Mouse (Mus musculus) hindbrain, embryonic 14.5 days (tissue): ENCODE measurements around the gene St6galnac4. TPM values are rescaled to one million over a fixed set of nuclear protein-coding genes. Genes with fewer than 3 reads are reported as not detected.

Experiments used
- ATAC-seq: fragments of 200-750 bp; cut with Nextera tagmentation; 2 replicates; pipeline ENCODE4 v1.8.0; 2017; ENCODE audit warnings: moderate number of reproducible peaks, mild to moderate bottlenecking, moderate TSS enrichment, moderate library complexity; ENCODE audit not compliant: low FRiP score
- DNase-seq: peaks from one replicate; pipeline ENCODE4 v3.0.0-alpha.2; 2015; ENCODE audit warnings: low spot score
- H3K27ac ChIP-seq: fragments of 300-500 bp; sonication (generic); 2 replicates; pipeline ENCODE4 v1.5.1; 2014; ENCODE audit warnings: mild to moderate bottlenecking, moderate library complexity
- H3K27me3 ChIP-seq: fragments of 300-500 bp; sonication (generic); 2 replicates; pipeline ENCODE4 v1.6.1; 2014; ENCODE audit warnings: mild to moderate bottlenecking, low read length, mixed read lengths; ENCODE audit not compliant: control insufficient read depth, insufficient read depth
- H3K36me3 ChIP-seq: fragments of 300-500 bp; sonication (generic); replicated peaks from 2 replicates; pipeline ENCODE4 v1.6.1; 2014; ENCODE audit not compliant: control insufficient read depth, insufficient read depth
- H3K4me1 ChIP-seq: fragments of 300-500 bp; sonication (generic); replicated peaks from 2 replicates; pipeline ENCODE4 v1.6.1; 2014; ENCODE audit warnings: antibody characterized with exemption, low read length, mixed read lengths; ENCODE audit not compliant: control insufficient read depth, insufficient read depth
- H3K4me2 ChIP-seq: fragments of 300-500 bp; sonication (generic); replicated peaks from 2 replicates; pipeline ENCODE4 v1.6.1; 2014; ENCODE audit warnings: mild to moderate bottlenecking, moderate library complexity
- H3K4me3 ChIP-seq: fragments of 300-500 bp; sonication (generic); replicated peaks from 2 replicates; pipeline ENCODE4 v1.5.1; 2014; ENCODE audit warnings: mild to moderate bottlenecking, low read length
- H3K9ac ChIP-seq: fragments of 300-500 bp; sonication (generic); 2 replicates; pipeline ENCODE4 v1.6.1; 2014
- H3K9me3 ChIP-seq: fragments of 300-500 bp; sonication (generic); 2 replicates; pipeline ENCODE4 v1.6.1; 2016; ENCODE audit warnings: low read length; ENCODE audit not compliant: control insufficient read depth
- WGBS: fragments of 180-500 bp; shearing (Covaris S2); extraction: QIAGEN DNeasy Blood & Tissue Kit; methylation state at CpG from one replicate; pipeline ENCODE4 v1.1.7; 2014; 5-methylcytosine and 5-hydroxymethylcytosine counted together
- polyA plus RNA-seq: library from polyadenylated mRNA; unstranded; fragments of >200 nt; fragmentation: Nextera tagmentation; extraction: Ambion mirVana; gene quantifications from 2 replicates; pipeline ENCODE4 v1.2.1, GENCODE M21; 2014

St6galnac4 gene
- polyA plus RNA-seq, 1 experiment from 2014 or later: 32.3 TPM

DNA sequence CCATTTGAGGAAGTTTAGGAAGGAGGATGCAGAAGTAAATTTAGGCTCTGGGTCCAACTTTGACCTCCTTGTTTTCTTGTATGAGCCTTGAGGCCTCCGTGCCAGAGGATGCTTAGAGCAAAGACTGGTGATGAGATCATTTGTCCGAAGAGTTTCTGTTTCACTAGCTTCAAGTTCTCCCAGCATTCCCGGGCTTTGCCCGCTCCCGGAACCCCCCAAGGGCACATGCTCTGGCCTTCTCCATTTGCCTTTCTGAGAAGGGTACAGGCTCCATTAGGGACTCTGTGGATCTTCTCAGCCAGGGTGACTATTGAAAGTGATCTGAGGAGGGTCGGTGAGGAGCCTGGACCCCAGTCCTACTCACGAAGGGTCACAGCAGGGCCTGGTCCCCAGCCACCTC, 60.5 kb downstream of the St6galnac4 start:
- peak overlapping the region; percentile 25; the same call in 1 of the 2 replicates for H3K4me2 ChIP-seq
- no peak for ATAC-seq
- 91% methylated on average over 7 of the region's 7 CpGs for WGBS
- H3K9me3 ChIP-seq: no peaks in the 10 kb centered on the region
- H3K4me3 ChIP-seq: peak overlapping the region; percentile 26
- no peak for DNase-seq
- H3K36me3 ChIP-seq: no peaks in the 10 kb centered on the region
- no peak overlapping the region; the same call in 1 of the 2 replicates for H3K27ac ChIP-seq
- no peaks in the 10 kb centered on the region for H3K4me1 ChIP-seq
- H3K9ac ChIP-seq: no peak overlapping the region
- no peaks in the 10 kb centered on the region for H3K27me3 ChIP-seq

Other genes with a start within 250 kb of the St6galnac4 start
- 47.5 and 49.1 TPM in 2 replicates for gene Ciz1, start 234.8 kb upstream of the St6galnac4 start, polyA plus RNA-seq
- gene Dnm1, start 233.8 kb upstream of the St6galnac4 start, polyA plus RNA-seq: 123 and 132 TPM in 2 replicates
- gene 1110008P14Rik, start 205.2 kb upstream of the St6galnac4 start, polyA plus RNA-seq: 170 and 175 TPM in 2 replicates
- gene Lcn2, start 198.8 kb upstream of the St6galnac4 start, polyA plus RNA-seq: 0.78 and 1.3 TPM in 2 replicates
- gene Ptges2, start 191.2 kb upstream of the St6galnac4 start, polyA plus RNA-seq: 58.1 and 58.9 TPM in 2 replicates
- 5.3 TPM in 2 replicates for gene Naif1, start 136.6 kb upstream of the St6galnac4 start, polyA plus RNA-seq
- gene Slc25a25, start 135.7 kb upstream of the St6galnac4 start, polyA plus RNA-seq: 39.2 and 42.9 TPM in 2 replicates
- 7.8 and 8.3 TPM in 2 replicates for gene Fam102a, start 51.8 kb upstream of the St6galnac4 start, polyA plus RNA-seq
- 132 and 141 TPM in 2 replicates for gene Dpm2, start 16.2 kb upstream of the St6galnac4 start, polyA plus RNA-seq
- gene Pip5kl1, start 12.3 kb upstream of the St6galnac4 start, polyA plus RNA-seq: 11.6 and 12.6 TPM in 2 replicates
- gene 9430097D07Rik, start 11.4 kb upstream of the St6galnac4 start, polyA plus RNA-seq: 0.48 and 0.81 TPM in 2 replicates
- 8.5 and 9.3 TPM in 2 replicates for gene St6galnac6, start 12.6 kb downstream of the St6galnac4 start, polyA plus RNA-seq
- 78.1 and 82.0 TPM in 2 replicates for gene Ak1, start 34.7 kb downstream of the St6galnac4 start, polyA plus RNA-seq
- 28.1 and 30.5 TPM in 2 replicates for gene Eng, start 59.5 kb downstream of the St6galnac4 start, polyA plus RNA-seq
- 14.8 and 16.3 TPM in 2 replicates for gene Fpgs, start 117.0 kb downstream of the St6galnac4 start, polyA plus RNA-seq
- gene Cdk9, start 126.0 kb downstream of the St6galnac4 start, polyA plus RNA-seq: 59.7 and 61.6 TPM in 2 replicates
- gene Sh2d3c, start 134.0 kb downstream of the St6galnac4 start, polyA plus RNA-seq: 43.5 and 47.9 TPM in 2 replicates
- 3.8 and 4.5 TPM in 2 replicates for gene 6330409D20Rik, start 153.9 kb downstream of the St6galnac4 start, polyA plus RNA-seq
- gene Tor2a, start 170.1 kb downstream of the St6galnac4 start, polyA plus RNA-seq: 49.8 and 53.1 TPM in 2 replicates
- 0.52 and 0.74 TPM in 2 replicates for gene Ttc16, start 188.5 kb downstream of the St6galnac4 start, polyA plus RNA-seq
- 4.3 and 5.1 TPM in 2 replicates for gene Ptrh1, start 188.7 kb downstream of the St6galnac4 start, polyA plus RNA-seq
- gene Cfap157, start 197.3 kb downstream of the St6galnac4 start, polyA plus RNA-seq: 0.42 and 1.2 TPM in 2 replicates